Comparison of ENCODE assay signal across 8 mouse cellular contexts in genomic region chr1:69826806-69827703, GRCm38 (mm10). TPM values are rescaled to one million over a fixed set of nuclear protein-coding genes. Genes with fewer than 3 reads are reported as not detected.
DNase-seq lines count a peak whose midpoint lies in the region; ATAC-seq and TF ChIP-seq lines count a peak whose summit lies in the region.

Gene Spag16, plus strand, starts transcription at chr1:69826970.

- no peaks in the 10 kb centered on the region for H3K79me2 ChIP-seq in heart, adult 2 months (replicated peaks; ENCODE audit: control insufficient read depth, insufficient read depth, low read length)

- no peaks in the 10 kb centered on the region for H3K27me3 ChIP-seq in heart, adult 2 months (ENCODE audit: control insufficient read depth, insufficient read depth, low read length)
- no peaks in the 10 kb centered on the region for H3K27me3 ChIP-seq in forebrain, embryonic 16.5 days (replicated peaks; ENCODE audit: control insufficient read depth, insufficient read depth, low read length)
- H3K27me3 ChIP-seq in kidney, embryonic 15.5 days = no peaks in the 10 kb centered on the region
- no peaks in the 10 kb centered on the region for H3K27me3 ChIP-seq in liver, postnatal 0 days (ENCODE audit: insufficient read depth, low read length)

- WGBS in heart, adult 2 months = 10% methylated on average over 38 of the region's 38 CpGs
- 8% methylated on average over 38 of the region's 38 CpGs for WGBS in forebrain, embryonic 16.5 days
- WGBS in kidney, embryonic 15.5 days = 7% methylated on average over 38 of the region's 38 CpGs
- 8% methylated on average over 37 of the region's 38 CpGs for WGBS in liver, postnatal 0 days (ENCODE audit: insufficient replicate concordance)

- H3K9ac ChIP-seq in heart, adult 2 months (ENCODE audit: low read depth, low read length) = no peak within 1 kb of the TSS
- peak within 1 kb of the TSS; percentile 20; the same call in 1 of the 2 replicates for H3K9ac ChIP-seq in forebrain, embryonic 16.5 days (replicated peaks; ENCODE audit: low read depth, low read length)
- peak within 1 kb of the TSS; percentile 35; the same call in 1 of the 2 replicates for H3K9ac ChIP-seq in kidney, embryonic 15.5 days
- H3K9ac ChIP-seq in liver, postnatal 0 days (replicated peaks) = no peak within 1 kb of the TSS

- intact Hi-C loops in heart, adult 2 months (cut with DNase I) = no loop called here

- no peak for TF ChIP-seq POLR2A in heart, adult 2 months (IDR thresholded peaks at IDR 0.05; ENCODE audit: insufficient read depth, low read depth, low read length)

- TF ChIP-seq EP300 in heart, adult 2 months (IDR thresholded peaks at IDR 0.05; ENCODE audit: insufficient read depth, low read depth, low read length) = no peak
- TF ChIP-seq EP300 in liver, postnatal 0 days (IDR thresholded peaks at IDR 0.05; ENCODE audit: low read depth) = no peak

- peak in 1 of 2 experiments; percentile 3 for DNase-seq in heart, adult 2 months
- no peak for DNase-seq in heart, adult 9 months (ENCODE audit: low spot score in 2 of 2)
- peak; percentile 8 to 15 for DNase-seq in adrenal gland, postnatal 4 days (ENCODE audit: low spot score in 2 of 2)
- DNase-seq in liver, postnatal 0 days = peak; percentile 20
- DNase-seq in retina, postnatal 7 days (ENCODE audit: low read depth, low spot score) = peak; percentile 25

- H3K4me1 ChIP-seq in heart, adult 2 months (ENCODE audit: control insufficient read depth, insufficient read depth, low read length) = no peaks in the 10 kb centered on the region
- H3K4me1 ChIP-seq in forebrain, embryonic 16.5 days (replicated peaks; ENCODE audit: control insufficient read depth, insufficient read depth, low read length) = peaks cover 4% of the 10 kb centered on the region
- peaks cover 4% of the 10 kb centered on the region; the same call in 1 of the 2 replicates for H3K4me1 ChIP-seq in kidney, embryonic 15.5 days
- 0 out of 2 replicates have a peak, but pooled peaks cover 3% of the 10 kb centered on the region for H3K4me1 ChIP-seq in liver, postnatal 0 days (ENCODE audit: insufficient read depth)

- TF ChIP-seq CTCF in heart, adult 2 months (IDR thresholded peaks at IDR 0.05) = no peak
- TF ChIP-seq CTCF in liver, postnatal 0 days (IDR thresholded peaks at IDR 0.05; ENCODE audit: low read depth) = no peak

- H3K36me3 ChIP-seq in heart, adult 2 months (ENCODE audit: control insufficient read depth, insufficient read depth, low read length) = no peaks in the 10 kb centered on the region
- H3K36me3 ChIP-seq in forebrain, embryonic 16.5 days (ENCODE audit: control insufficient read depth, insufficient read depth) = no peaks in the 10 kb centered on the region
- no peaks in the 10 kb centered on the region for H3K36me3 ChIP-seq in kidney, embryonic 15.5 days
- H3K36me3 ChIP-seq in liver, postnatal 0 days (replicated peaks; ENCODE audit: insufficient read depth, low read length) = no peaks in the 10 kb centered on the region

- H3K27ac ChIP-seq in heart, adult 2 months = no peak within 1 kb of the TSS
- no peak within 1 kb of the TSS for H3K27ac ChIP-seq in forebrain, embryonic 16.5 days (ENCODE audit: low read length)
- H3K27ac ChIP-seq in kidney, embryonic 15.5 days = no peak within 1 kb of the TSS
- H3K27ac ChIP-seq in liver, postnatal 0 days (ENCODE audit: low read depth) = no peak within 1 kb of the TSS

- H3K4me2 ChIP-seq in forebrain, embryonic 16.5 days (ENCODE audit: low read length) = peak within 1 kb of the TSS; percentile 76
- peak within 1 kb of the TSS; percentile 85 for H3K4me2 ChIP-seq in kidney, embryonic 15.5 days
- H3K4me2 ChIP-seq in liver, postnatal 0 days (ENCODE audit: low read depth, low read length) = peak within 1 kb of the TSS; percentile 73

- H3K4me3 ChIP-seq in heart, adult 2 months = peak within 1 kb of the TSS; percentile 14; the same call in 1 of the 2 replicates
- H3K4me3 ChIP-seq in forebrain, embryonic 16.5 days (replicated peaks; ENCODE audit: low read length) = peak within 1 kb of the TSS; percentile 52
- H3K4me3 ChIP-seq in kidney, embryonic 15.5 days (replicated peaks) = peak within 1 kb of the TSS; percentile 56
- H3K4me3 ChIP-seq in liver, postnatal 0 days (ENCODE audit: low read depth, low read length) = peak within 1 kb of the TSS; percentile 43

- ATAC-seq in forebrain, embryonic 16.5 days = peak; percentile 93
- ATAC-seq in kidney, embryonic 15.5 days (replicated peaks; ENCODE audit: low FRiP score) = peak; percentile 97
- no peak for ATAC-seq in liver, postnatal 0 days
- ATAC-seq in megakaryocyte-erythroid progenitor cell, adult 5-6 weeks (replicated peaks; ENCODE audit: low FRiP score, low TSS enrichment, poor library complexity, severe bottlenecking) = no peak

- no peaks in the 10 kb centered on the region for H3K9me3 ChIP-seq in forebrain, embryonic 16.5 days (ENCODE audit: control insufficient read depth, low read length)
- no peaks in the 10 kb centered on the region for H3K9me3 ChIP-seq in kidney, embryonic 15.5 days (replicated peaks)
- no peaks in the 10 kb centered on the region for H3K9me3 ChIP-seq in liver, postnatal 0 days (ENCODE audit: low read length)

RNA-seq across cellular contexts. Expression of gene Spag16, which starts in this region (rescaled TPM):
- total RNA-seq in heart, adult 2 months (2021) = not detected
- 0.47 TPM in 1 of 2 replicates, not detected in the other for polyA plus RNA-seq in heart, adult 2 months (2012; rRNA removed)
- under 1 TPM; 0.28 to 0.56 TPM for total RNA-seq in adrenal gland, postnatal 4 days (2021)
- polyA plus RNA-seq in forebrain, embryonic 16.5 days (2015; fragmentation: Nextera tagmentation; extraction: Ambion mirVana) = 1.1 and 1.2 TPM in 2 replicates
- 0.61 and 0.71 TPM in 2 replicates for polyA plus RNA-seq in kidney, embryonic 15.5 days (2015; fragmentation: Nextera tagmentation; extraction: Ambion mirVana)
- not detected in 2 replicates for polyA plus RNA-seq in liver, postnatal 0 days (2015; fragmentation: Nextera tagmentation; extraction: Ambion mirVana)
- not detected in 2 replicates for total RNA-seq in megakaryocyte-erythroid progenitor cell, adult 5-6 weeks (2014; fragmentation: Nextera tagmentation)
- total RNA-seq in megakaryocyte-erythroid progenitor cell, adult 5-6 weeks (2017) = not detected in 2 replicates

Comparison
In these comparisons a context has a peak if more than half of its experiments do, and no peak if none do; other contexts are left out.
1. Peak in DNase-seq in adrenal gland, postnatal 4 days; RNA of the gene not detected or under 1 TPM.
2. Peak in ATAC-seq, H3K4me3 ChIP-seq, H3K9ac ChIP-seq and H3K4me2 ChIP-seq in kidney, embryonic 15.5 days; RNA of the gene not detected or under 1 TPM.
3. Peak in DNase-seq, H3K4me3 ChIP-seq and H3K4me2 ChIP-seq in liver, postnatal 0 days; RNA of the gene not detected or under 1 TPM.